In the genomic region with DNA sequence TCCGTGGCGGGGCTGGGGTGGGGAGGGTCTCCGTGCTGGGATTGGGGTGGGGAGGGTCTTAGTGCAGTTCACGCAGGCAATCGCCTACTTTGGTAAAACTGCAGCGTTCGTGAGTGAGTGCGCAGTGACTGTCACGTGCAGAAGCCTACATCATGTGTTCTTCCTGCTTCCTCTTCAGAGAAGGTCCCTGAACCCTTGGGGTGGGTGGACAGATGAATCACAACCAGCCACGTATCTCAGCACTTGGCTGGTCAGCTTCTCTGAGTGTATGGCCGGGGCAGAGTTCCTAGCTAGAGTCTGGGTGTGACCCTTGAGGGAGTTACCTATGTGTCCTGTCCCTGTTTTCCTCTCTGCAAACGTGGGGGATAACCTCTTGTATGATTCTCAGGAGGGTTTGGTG, we compare ENCODE assay signal across 9 mouse cellular contexts. TPM values are rescaled to one million over a fixed set of nuclear protein-coding genes. Genes with fewer than 3 reads are reported as not detected.
DNase-seq lines count a peak whose midpoint lies in the region; ATAC-seq and TF ChIP-seq lines count a peak whose summit lies in the region.
"Had no signal": no experiment of that assay in that cellular context is flagged by ENCODE, and none has a peak within 500 bp of the region (broad histone marks: within the 10 kb centered on the region; RNA-seq: fewer than 3 reads in every experiment).

No protein-coding gene starts in this region.

- H3K36me3 ChIP-seq in embryonic facial prominence, embryonic 15.5 days: no peaks in the 10 kb centered on the region
- H3K36me3 ChIP-seq in heart, embryonic 15.5 days: no peaks in the 10 kb centered on the region
- H3K36me3 ChIP-seq in lung, postnatal 0 days (ENCODE audit: insufficient read depth, low read length): no peaks in the 10 kb centered on the region

- peak overlapping the region; percentile 64 for H3K4me3 ChIP-seq in embryonic facial prominence, embryonic 15.5 days (replicated peaks)
- H3K4me3 ChIP-seq in heart, embryonic 15.5 days: peak overlapping the region; percentile 67
- peak overlapping the region; percentile 58 for H3K4me3 ChIP-seq in lung, postnatal 0 days (ENCODE audit: low read depth, low read length)
- peak overlapping the region; percentile 10; the same call in 1 of the 2 replicates for H3K4me3 ChIP-seq in olfactory bulb, adult 2 months (ENCODE audit: insufficient read depth, low read depth, low read length)

- WGBS in embryonic facial prominence, embryonic 15.5 days: 0% methylated on average over 12 of the region's 12 CpGs
- WGBS in heart, embryonic 15.5 days: 2% methylated on average over 12 of the region's 12 CpGs
- WGBS in lung, postnatal 0 days: 2% methylated on average over 11 of the region's 12 CpGs
- WGBS in olfactory bulb, adult 2 months: 3% methylated on average over 12 of the region's 12 CpGs

- no peak for TF ChIP-seq POLR2A in olfactory bulb, adult 2 months (IDR thresholded peaks at IDR 0.05; ENCODE audit: insufficient read depth, low read depth, low read length)

- H3K27me3 ChIP-seq in embryonic facial prominence, embryonic 15.5 days: no peaks in the 10 kb centered on the region
- H3K27me3 ChIP-seq in heart, embryonic 15.5 days: no peaks in the 10 kb centered on the region
- H3K27me3 ChIP-seq in lung, postnatal 0 days (replicated peaks; ENCODE audit: insufficient read depth, low read length): no peaks in the 10 kb centered on the region

- no peak overlapping the region for H3K9ac ChIP-seq in embryonic facial prominence, embryonic 15.5 days
- peak overlapping the region; percentile 47 for H3K9ac ChIP-seq in heart, embryonic 15.5 days
- H3K9ac ChIP-seq in lung, postnatal 0 days (replicated peaks; ENCODE audit: low read depth): no peak overlapping the region

- TF ChIP-seq EP300 in lung, postnatal 0 days (IDR thresholded peaks at IDR 0.05): no peak

- 0 out of 2 replicates have a peak, but pooled peaks cover 5% of the 10 kb centered on the region for H3K4me1 ChIP-seq in embryonic facial prominence, embryonic 15.5 days
- H3K4me1 ChIP-seq in heart, embryonic 15.5 days (replicated peaks): 0 out of 2 replicates have a peak, but pooled peaks cover 10% of the 10 kb centered on the region
- H3K4me1 ChIP-seq in lung, postnatal 0 days (ENCODE audit: insufficient read depth, low read depth, low read length): no peaks in the 10 kb centered on the region; the same call in 1 of the 2 replicates
- H3K4me1 ChIP-seq in olfactory bulb, adult 2 months (ENCODE audit: control insufficient read depth, insufficient read depth, low read length): no peaks in the 10 kb centered on the region; the same call in 1 of the 2 replicates

- TF ChIP-seq CTCF in lung, postnatal 0 days (IDR thresholded peaks at IDR 0.05): no peak
- TF ChIP-seq CTCF in olfactory bulb, adult 2 months (IDR thresholded peaks at IDR 0.05; ENCODE audit: insufficient read depth, low read depth, low read length): no peak

- peak; percentile 18 for ATAC-seq in CD4-positive, CD25-positive, alpha-beta regulatory T cell, adult 4 months
- no peak for ATAC-seq in embryonic facial prominence, embryonic 15.5 days (ENCODE audit: insufficient number of reproducible peaks, low FRiP score, low TSS enrichment, low read depth)
- no peak for ATAC-seq in heart, embryonic 15.5 days (replicated peaks; ENCODE audit: insufficient number of reproducible peaks, insufficient read depth, low FRiP score, low read depth)
- peak; percentile 13 for ATAC-seq in lung, postnatal 0 days

- H3K9me3 ChIP-seq in embryonic facial prominence, embryonic 15.5 days (replicated peaks): no peaks in the 10 kb centered on the region
- H3K9me3 ChIP-seq in heart, embryonic 15.5 days (replicated peaks): no peaks in the 10 kb centered on the region
- no peaks in the 10 kb centered on the region for H3K9me3 ChIP-seq in lung, postnatal 0 days (ENCODE audit: low read length)

- no peak overlapping the region for H3K27ac ChIP-seq in embryonic facial prominence, embryonic 15.5 days (replicated peaks)
- H3K27ac ChIP-seq in heart, embryonic 15.5 days: peak overlapping the region; percentile 51
- 0 out of 2 replicates have a peak overlapping the region, but pooled peaks have one; percentile 3 for H3K27ac ChIP-seq in lung, postnatal 0 days (ENCODE audit: low read length)
- no peak overlapping the region for H3K27ac ChIP-seq in olfactory bulb, adult 2 months (ENCODE audit: insufficient read depth, low read depth, low read length)

- peak overlapping the region; percentile 74 for H3K4me2 ChIP-seq in embryonic facial prominence, embryonic 15.5 days (replicated peaks)
- H3K4me2 ChIP-seq in heart, embryonic 15.5 days: peak overlapping the region; percentile 79
- H3K4me2 ChIP-seq in lung, postnatal 0 days (replicated peaks; ENCODE audit: low read depth, low read length): peak overlapping the region; percentile 67

- DNase-seq in adrenal gland, postnatal 10 days: peak; percentile 74
- peak; percentile 55 for DNase-seq in kidney, postnatal 14 days
- peak; percentile 86 for DNase-seq in lung, postnatal 0 days (ENCODE audit: low spot score)
- DNase-seq in urinary bladder, postnatal 25 days (ENCODE audit: low spot score): peak; percentile 43

RNA-seq across cellular contexts. Expression of a gene that starts 27.9 kb away (rescaled TPM):
- under 1 TPM in 1 of 2 experiments, not detected in 1; 0.05 TPM for polyA plus RNA-seq in CD4-positive, CD25-positive, alpha-beta regulatory T cell, adult 4 months (2017; shearing (Covaris generic))
- not detected for total RNA-seq in adrenal gland, postnatal 10 days (2021)
- 0.04 TPM in 1 of 2 replicates, not detected in the other for polyA plus RNA-seq in embryonic facial prominence, embryonic 15.5 days (2015; fragmentation: Nextera tagmentation; extraction: Ambion mirVana)
- 0.03 TPM in 1 of 2 replicates, not detected in the other for polyA plus RNA-seq in heart, embryonic 15.5 days (2015; fragmentation: Nextera tagmentation; extraction: Ambion mirVana)
- not detected in 2 replicates for polyA plus RNA-seq in lung, postnatal 0 days (2015; fragmentation: Nextera tagmentation; extraction: Ambion mirVana)
- polyA plus RNA-seq in olfactory bulb, adult 2 months (2012; ENCODE audit: insufficient read depth, insufficient read length, low replicate concordance, missing spikeins): not detected in 2 replicates
- total RNA-seq: gastrocnemius, postnatal 4 days had no signal

RNA-seq across cellular contexts. Expression of a gene that starts 47.5 kb away (rescaled TPM):
- 1 to 10 TPM; 5.5 to 8.0 TPM for polyA plus RNA-seq in CD4-positive, CD25-positive, alpha-beta regulatory T cell, adult 4 months (2017; shearing (Covaris generic))
- total RNA-seq in adrenal gland, postnatal 10 days (2021): 10 to 100 TPM; 60.8 to 65.6 TPM
- 4.5 and 5.4 TPM in 2 replicates for polyA plus RNA-seq in embryonic facial prominence, embryonic 15.5 days (2015; fragmentation: Nextera tagmentation; extraction: Ambion mirVana)
- polyA plus RNA-seq in heart, embryonic 15.5 days (2015; fragmentation: Nextera tagmentation; extraction: Ambion mirVana): 4.3 and 4.4 TPM in 2 replicates
- 4.6 and 5.2 TPM in 2 replicates for polyA plus RNA-seq in lung, postnatal 0 days (2015; fragmentation: Nextera tagmentation; extraction: Ambion mirVana)
- polyA plus RNA-seq in olfactory bulb, adult 2 months (2012; ENCODE audit: insufficient read depth, insufficient read length, low replicate concordance, missing spikeins): 158 TPM in 1 of 2 replicates, not detected in the other

RNA-seq across cellular contexts. Expression of a gene that starts 49.3 kb away (rescaled TPM):
- polyA plus RNA-seq in CD4-positive, CD25-positive, alpha-beta regulatory T cell, adult 4 months (2017; shearing (Covaris generic)): not detected
- not detected for total RNA-seq in adrenal gland, postnatal 10 days (2021)
- not detected in 2 replicates for polyA plus RNA-seq in embryonic facial prominence, embryonic 15.5 days (2015; fragmentation: Nextera tagmentation; extraction: Ambion mirVana)
- not detected in 2 replicates for polyA plus RNA-seq in heart, embryonic 15.5 days (2015; fragmentation: Nextera tagmentation; extraction: Ambion mirVana)
- polyA plus RNA-seq in lung, postnatal 0 days (2015; fragmentation: Nextera tagmentation; extraction: Ambion mirVana): not detected in 2 replicates
- polyA plus RNA-seq in olfactory bulb, adult 2 months (2012; ENCODE audit: insufficient read depth, insufficient read length, low replicate concordance, missing spikeins): not detected in 2 replicates
- total RNA-seq: gastrocnemius, postnatal 4 days had no signal

Comparison
In these comparisons a context has a peak if more than half of its experiments do, and no peak if none do; other contexts are left out.
1. ATAC-seq: peak in CD4-positive, CD25-positive, alpha-beta regulatory T cell, adult 4 months (single experiment) and lung, postnatal 0 days (single experiment); none in embryonic facial prominence, embryonic 15.5 days (single experiment) and heart, embryonic 15.5 days (single experiment).
2. H3K27ac ChIP-seq: peak in heart, embryonic 15.5 days (single experiment) and lung, postnatal 0 days (single experiment); none in embryonic facial prominence, embryonic 15.5 days (single experiment) and olfactory bulb, adult 2 months (single experiment).
3. H3K4me3 ChIP-seq: peak in every context shown above with its lines; median percentile 67 in heart, embryonic 15.5 days; 64 in embryonic facial prominence, embryonic 15.5 days; 58 in lung, postnatal 0 days; 10 in olfactory bulb, adult 2 months.
4. Peak in every context shown above with its lines, with median percentiles within 50 percentile points of each other: DNase-seq and H3K4me2 ChIP-seq.